Mouse (Mus musculus): ENCODE results near the gene Meis3. TPM values are rescaled to one million over a fixed set of nuclear protein-coding genes. Genes with fewer than 3 reads are reported as not detected.

Meis3 gene
- polyA plus RNA-seq (2012; ENCODE audit: insufficient read depth, insufficient read length, low replicate concordance, missing spikeins): not detected in 2 replicates

- peak; percentile 72 for TF ChIP-seq CTCF (IDR thresholded peaks at IDR 0.05; ENCODE audit: insufficient read depth, low read depth, low read length)
- peak; percentile 42 for TF ChIP-seq POLR2A (IDR thresholded peaks at IDR 0.05; ENCODE audit: insufficient read depth, low read depth, low read length)
- Histone ChIP-seq H3K27ac (ENCODE audit: insufficient read depth, low read depth, low read length) (0 out of 2 replicates have a peak within 1 kb of the TSS, but pooled peaks have one; percentile 43), H3K4me3 (ENCODE audit: insufficient read depth, low read depth, low read length) (peak within 1 kb of the TSS; percentile 81), H3K4me1 (ENCODE audit: control insufficient read depth, insufficient read depth, low read length) (peaks cover 26% of the 10 kb centered on the region)
- WGBS: under 1% methylated on average over 42 of the region's 42 CpGs
These were observed at the start of gene Meis3 for GRCm38 (mm10) chr7:16174597-16175541. Meis3 (plus strand) TSS chr7:16175090.

GRCm38 (mm10) chr7:16125829-16126228, 49.1 kb upstream of the Meis3 start:
- no peak overlapping the region for H3K27ac ChIP-seq (ENCODE audit: insufficient read depth, low read depth, low read length)
- TF ChIP-seq POLR2A (IDR thresholded peaks at IDR 0.05; ENCODE audit: insufficient read depth, low read depth, low read length): no peak
- WGBS: 93% methylated on average over 9 of the region's 9 CpGs
- peaks cover 22% of the 10 kb centered on the region for H3K4me1 ChIP-seq (ENCODE audit: control insufficient read depth, insufficient read depth, low read length)
- H3K4me3 ChIP-seq (ENCODE audit: insufficient read depth, low read depth, low read length): no peak overlapping the region

GRCm38 (mm10) chr7:16128344-16128743, 46.5 kb upstream of the Meis3 start:
- H3K27ac ChIP-seq (ENCODE audit: insufficient read depth, low read depth, low read length): no peak overlapping the region
- WGBS: 68% methylated on average over 6 of the region's 6 CpGs
- no peak for TF ChIP-seq CTCF (IDR thresholded peaks at IDR 0.05; ENCODE audit: insufficient read depth, low read depth, low read length)
- no peak for TF ChIP-seq POLR2A (IDR thresholded peaks at IDR 0.05; ENCODE audit: insufficient read depth, low read depth, low read length)
- H3K4me1 ChIP-seq (ENCODE audit: control insufficient read depth, insufficient read depth, low read length): peaks cover 37% of the 10 kb centered on the region
- H3K4me3 ChIP-seq (ENCODE audit: insufficient read depth, low read depth, low read length): no peak overlapping the region

GRCm38 (mm10) chr7:16128899-16129298, 46.0 kb upstream of the Meis3 start:
- H3K27ac ChIP-seq (ENCODE audit: insufficient read depth, low read depth, low read length): no peak overlapping the region
- peaks cover 41% of the 10 kb centered on the region for H3K4me1 ChIP-seq (ENCODE audit: control insufficient read depth, insufficient read depth, low read length)
- 62% methylated on average over 5 of the region's 5 CpGs for WGBS
- H3K4me3 ChIP-seq (ENCODE audit: insufficient read depth, low read depth, low read length): peak overlapping the region; percentile 58; the same call in 1 of the 2 replicates
- no peak for TF ChIP-seq CTCF (IDR thresholded peaks at IDR 0.05; ENCODE audit: insufficient read depth, low read depth, low read length)
- TF ChIP-seq POLR2A (IDR thresholded peaks at IDR 0.05; ENCODE audit: insufficient read depth, low read depth, low read length): no peak

- 3% methylated on average over 12 of the region's 12 CpGs for WGBS
- Histone ChIP-seq H3K4me1 (ENCODE audit: control insufficient read depth, insufficient read depth, low read length) (peaks cover 44% of the 10 kb centered on the region), H3K27ac (ENCODE audit: insufficient read depth, low read depth, low read length) (0 out of 2 replicates have a peak within 1 kb of the TSS, but pooled peaks have one; percentile 23), H3K4me3 (ENCODE audit: insufficient read depth, low read depth, low read length) (peak within 1 kb of the TSS; percentile 58)
- TF ChIP-seq POLR2A (IDR thresholded peaks at IDR 0.05; ENCODE audit: insufficient read depth, low read depth, low read length) (no peak), CTCF (IDR thresholded peaks at IDR 0.05; ENCODE audit: insufficient read depth, low read depth, low read length) (no peak)
These were observed 45.5 kb upstream of the Meis3 start, which contains the start of gene Slc8a2 for GRCm38 (mm10) chr7:16129421-16129845. Slc8a2 (plus strand) TSS chr7:16129826.

- Histone ChIP-seq H3K4me1 (ENCODE audit: control insufficient read depth, insufficient read depth, low read length) (peaks cover 44% of the 10 kb centered on the region), H3K27ac (ENCODE audit: insufficient read depth, low read depth, low read length) (0 out of 2 replicates have a peak overlapping the region, but pooled peaks have one; percentile 23), H3K4me3 (ENCODE audit: insufficient read depth, low read depth, low read length) (peak overlapping the region; percentile 58)
- TF ChIP-seq POLR2A (IDR thresholded peaks at IDR 0.05; ENCODE audit: insufficient read depth, low read depth, low read length) (no peak), CTCF (IDR thresholded peaks at IDR 0.05; ENCODE audit: insufficient read depth, low read depth, low read length) (no peak)
- WGBS: under 1% methylated on average over 38 of the region's 38 CpGs
These were observed 44.8 kb upstream of the Meis3 start for GRCm38 (mm10) chr7:16129846-16130691.

GRCm38 (mm10) chr7:16130956-16131634, 43.8 kb upstream of the Meis3 start:
- TF ChIP-seq CTCF (IDR thresholded peaks at IDR 0.05; ENCODE audit: insufficient read depth, low read depth, low read length): no peak
- no peak for TF ChIP-seq POLR2A (IDR thresholded peaks at IDR 0.05; ENCODE audit: insufficient read depth, low read depth, low read length)
- WGBS: 33% methylated on average over 13 of the region's 13 CpGs
- Histone ChIP-seq H3K27ac (ENCODE audit: insufficient read depth, low read depth, low read length) (no peak overlapping the region), H3K4me1 (ENCODE audit: control insufficient read depth, insufficient read depth, low read length) (peaks cover 44% of the 10 kb centered on the region), H3K4me3 (ENCODE audit: insufficient read depth, low read depth, low read length) (peak overlapping the region; percentile 55)

- 4% methylated on average over 7 of the region's 7 CpGs for WGBS
- H3K4me3 ChIP-seq (ENCODE audit: insufficient read depth, low read depth, low read length): no peak overlapping the region
These were observed 42.7 kb upstream of the Meis3 start for GRCm38 (mm10) chr7:16132161-16132581.

More at GRCm38 (mm10) chr7:16132161-16132581, 42.7 kb upstream of the Meis3 start:
- TF ChIP-seq POLR2A (IDR thresholded peaks at IDR 0.05; ENCODE audit: insufficient read depth, low read depth, low read length) (no peak), CTCF (IDR thresholded peaks at IDR 0.05; ENCODE audit: insufficient read depth, low read depth, low read length) (no peak)
- Histone ChIP-seq H3K27ac (ENCODE audit: insufficient read depth, low read depth, low read length) (no peak overlapping the region), H3K4me1 (ENCODE audit: control insufficient read depth, insufficient read depth, low read length) (peaks cover 44% of the 10 kb centered on the region)

All from olfactory bulb, adult 2 months (tissue).